Mouse (Mus musculus): ENCODE results near the gene Tet3.

DNA sequence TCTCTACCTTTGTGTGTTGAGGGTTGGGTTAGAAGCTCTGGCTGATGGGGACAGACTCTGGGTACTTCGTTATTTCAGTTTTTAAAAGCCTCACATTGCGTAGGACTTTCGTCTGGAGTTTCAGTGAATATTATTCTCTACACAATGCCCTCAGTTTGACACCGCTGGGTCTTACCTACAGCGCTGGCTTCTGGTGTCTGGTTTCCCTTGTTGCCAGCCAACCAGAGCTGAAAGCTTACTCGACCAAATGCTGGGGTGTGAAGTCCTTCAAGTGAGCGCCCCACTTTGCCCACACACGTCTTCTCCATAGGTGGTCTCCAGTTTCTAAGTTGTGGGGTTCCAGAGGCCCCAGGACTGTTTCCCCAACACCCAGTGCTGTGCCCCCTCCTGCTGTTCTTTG lies 61.2 kb downstream of the Tet3 start:
- TF ChIP-seq CTCF (IDR thresholded peaks at IDR 0.05; ENCODE audit: extremely low read depth, insufficient read length, insufficient replicate concordance, low read depth, low read length) (no peak), POLR2A (IDR thresholded peaks at IDR 0.05; ENCODE audit: low read depth, low read length) (no peak)
